Mouse (Mus musculus) liver, adult 2 months (tissue): ENCODE results near the gene Coro2a.

Source experiments
- CTCF ChIP-seq: fragments of 200-500 bp; IDR thresholded peaks from 2 replicates; pipeline ENCODE4 v1.5.1; 2011; ENCODE audit warnings: low read depth, low read length, control low read depth
- POLR2A ChIP-seq: fragments of 200-500 bp; IDR thresholded peaks from 2 replicates; pipeline ENCODE4 v1.6.1; 2011; ENCODE audit warnings: low read length, control low read depth; ENCODE audit not compliant: insufficient read depth; ENCODE audit errors: extremely low read depth

DNA sequence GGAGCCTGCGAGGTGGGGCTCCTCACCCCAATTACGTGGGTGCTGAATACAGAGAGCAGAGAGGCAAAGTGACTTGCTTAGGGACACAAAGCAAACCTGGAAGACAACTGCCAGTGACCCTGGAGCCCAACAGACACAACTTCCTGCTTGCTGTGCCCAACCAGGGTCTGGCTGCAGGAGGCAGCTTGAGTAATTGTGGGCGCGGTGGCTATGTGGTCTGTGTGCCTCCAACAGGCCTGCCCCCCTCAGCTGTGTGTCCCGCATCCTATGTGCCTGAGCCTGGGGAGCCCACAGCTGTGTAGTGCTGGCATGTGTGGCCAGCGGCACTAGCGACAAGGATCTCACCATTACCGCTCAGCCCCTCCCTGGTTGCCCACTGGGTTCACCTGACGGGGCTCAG lies 12.6 kb upstream of the Coro2a start:
- no peak for TF ChIP-seq CTCF
- no peak for TF ChIP-seq POLR2A
